15 mouse cellular contexts compared by ENCODE assay signal in the genomic region with DNA sequence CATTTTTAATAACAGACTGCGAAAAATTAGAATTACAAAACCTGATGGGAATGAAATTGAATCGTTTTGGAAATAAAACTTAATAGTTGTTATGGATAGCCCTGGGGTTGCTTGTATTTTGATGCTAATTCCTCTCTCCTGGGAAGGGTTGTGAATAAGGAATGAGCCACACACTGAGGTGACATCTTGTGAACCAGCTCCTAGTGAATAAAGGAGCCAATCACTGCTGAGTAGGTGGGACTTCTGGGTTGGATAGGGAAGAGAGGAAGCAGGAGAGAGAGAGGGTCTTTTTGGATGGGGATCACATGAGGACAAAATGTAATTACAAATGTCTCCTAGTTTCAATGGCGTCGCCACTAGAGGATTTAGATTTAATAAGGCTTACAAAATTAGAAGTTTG.
"Had no signal": no experiment of that assay in that cellular context is flagged by ENCODE, and none has a peak within 500 bp of the region (broad histone marks: within the 10 kb centered on the region; RNA-seq: fewer than 3 reads in every experiment).

No protein-coding gene starts in this region.

- H3K4me2 ChIP-seq: kidney, embryonic 15.5 days; liver, embryonic 13.5 days; midbrain, embryonic 11.5 days; neural tube, embryonic 12.5 days; neural tube, embryonic 15.5 days; stomach, embryonic 15.5 days had no signal

- DNase-seq: kidney, adult 8-10 months; kidney, postnatal 10 days; kidney, postnatal 36 days; liver, embryonic 13.5 days; lung, adult 2 months; lung, postnatal 14 days; lung, postnatal 4 days; right cerebral cortex, postnatal 25 days; spleen, adult 18-20 months; thymus, postnatal 25 days had no signal

- H3K9ac ChIP-seq: kidney, embryonic 15.5 days; liver, embryonic 13.5 days; neural tube, embryonic 12.5 days; neural tube, embryonic 15.5 days; stomach, embryonic 15.5 days had no signal

- H3K27ac ChIP-seq: kidney, embryonic 15.5 days; liver, embryonic 13.5 days; neural tube, embryonic 12.5 days; neural tube, embryonic 15.5 days; stomach, embryonic 15.5 days had no signal

- H3K9me3 ChIP-seq: kidney, embryonic 15.5 days; liver, embryonic 13.5 days; neural tube, embryonic 12.5 days; neural tube, embryonic 15.5 days; stomach, embryonic 15.5 days had no signal

- H3K27me3 ChIP-seq: kidney, embryonic 15.5 days; liver, embryonic 13.5 days; neural tube, embryonic 12.5 days; neural tube, embryonic 15.5 days; stomach, embryonic 15.5 days had no signal

- H3K4me3 ChIP-seq: kidney, embryonic 15.5 days; liver, embryonic 13.5 days; neural tube, embryonic 12.5 days; neural tube, embryonic 15.5 days; stomach, embryonic 15.5 days had no signal

- H3K36me3 ChIP-seq: kidney, embryonic 15.5 days; liver, embryonic 13.5 days; neural tube, embryonic 12.5 days; neural tube, embryonic 15.5 days; stomach, embryonic 15.5 days had no signal

- H3K4me1 ChIP-seq: kidney, embryonic 15.5 days; liver, embryonic 13.5 days; neural tube, embryonic 12.5 days; neural tube, embryonic 15.5 days; stomach, embryonic 15.5 days had no signal
